Mouse (Mus musculus) midbrain, embryonic 10.5 days (tissue): ENCODE data around the gene Mgat4a. TPM values are rescaled to one million over a fixed set of nuclear protein-coding genes. Genes with fewer than 3 reads are reported as not detected.

Source experiments
- DNase-seq: peaks from one replicate; pipeline ENCODE4 v3.0.0-alpha.2; 2017; ENCODE audit warnings: low spot score
- H3K27ac ChIP-seq: fragments of 300-500 bp; sonication (generic); replicated peaks from 2 replicates; pipeline ENCODE4 v1.5.1; 2016; ENCODE audit warnings: mild to moderate bottlenecking
- H3K27me3 ChIP-seq: fragments of 300-500 bp; sonication (generic); 2 replicates; pipeline ENCODE4 v1.6.1; 2016; ENCODE audit warnings: low read depth, mild to moderate bottlenecking; ENCODE audit not compliant: poor library complexity, severe bottlenecking
- H3K36me3 ChIP-seq: fragments of 300-500 bp; sonication (generic); 2 replicates; pipeline ENCODE4 v1.6.1; 2016; ENCODE audit warnings: mild to moderate bottlenecking, moderate library complexity
- H3K4me1 ChIP-seq: fragments of 300-500 bp; sonication (generic); 2 replicates; pipeline ENCODE4 v1.6.1; 2016
- H3K4me3 ChIP-seq: fragments of 300-500 bp; sonication (generic); 2 replicates; pipeline ENCODE4 v1.5.1; 2016; ENCODE audit warnings: mild to moderate bottlenecking, moderate library complexity
- H3K9me3 ChIP-seq: fragments of 300-500 bp; sonication (generic); replicated peaks from 2 replicates; pipeline ENCODE4 v1.6.1; 2016; ENCODE audit warnings: mild to moderate bottlenecking
- whole genome bisulfite sequencing: fragments of 180-500 bp; shearing (Covaris S2); methylation state at CpG from one replicate; pipeline ENCODE4 v1.1.7; 2016; 5-methylcytosine and 5-hydroxymethylcytosine counted together
- polyA plus RNA-seq: library from polyadenylated mRNA; unstranded; fragments of >200 nt; fragmentation: Nextera tagmentation; extraction: Ambion mirVana; gene quantifications from 2 replicates; pipeline ENCODE4 v1.2.1, GENCODE M21; 2016

The Mgat4a gene
- polyA plus RNA-seq, 1 experiment from 2014 or later = 1.5 TPM

GRCm38 (mm10) chr1:37551986-37552385 lies 11.2 kb upstream of the Mgat4a start:
- no peaks in the 10 kb centered on the region for H3K4me1 ChIP-seq
- WGBS = 90% methylated on average over 7 of the region's 7 CpGs
- H3K27ac ChIP-seq = no peak overlapping the region
- no peak for DNase-seq
- H3K36me3 ChIP-seq = no peaks in the 10 kb centered on the region
- H3K4me3 ChIP-seq = no peak overlapping the region
- H3K27me3 ChIP-seq = no peaks in the 10 kb centered on the region
- H3K9me3 ChIP-seq = no peaks in the 10 kb centered on the region

- Histone ChIP-seq H3K36me3 (no peaks in the 10 kb centered on the region), H3K4me3 (no peak overlapping the region), H3K27me3 (no peaks in the 10 kb centered on the region), H3K27ac (no peak overlapping the region), H3K4me1 (no peaks in the 10 kb centered on the region), H3K9me3 (no peaks in the 10 kb centered on the region)
- DNase-seq = no peak
- WGBS = 90% methylated on average over 8 of the region's 8 CpGs
These were observed 8.7 kb upstream of the Mgat4a start for GRCm38 (mm10) chr1:37549501-37549900.

- Histone ChIP-seq H3K9me3 (no peaks in the 10 kb centered on the region), H3K36me3 (no peaks in the 10 kb centered on the region), H3K27me3 (peaks cover 17% of the 10 kb centered on the region), H3K27ac (no peak overlapping the region), H3K4me1 (peaks cover under 1% of the 10 kb centered on the region; the same call in 1 of the 2 replicates), H3K4me3 (no peak overlapping the region)
- 74% methylated on average over 11 of the region's 11 CpGs for WGBS
- DNase-seq = no peak
These were observed 5.7 kb upstream of the Mgat4a start for GRCm38 (mm10) chr1:37546398-37547051.

GRCm38 (mm10) chr1:37544251-37544650 lies 3.4 kb upstream of the Mgat4a start:
- H3K27ac ChIP-seq = no peak overlapping the region
- H3K4me1 ChIP-seq = peaks cover 11% of the 10 kb centered on the region
- no peaks in the 10 kb centered on the region for H3K9me3 ChIP-seq
- no peak for DNase-seq
- WGBS = 63% methylated on average over 9 of the region's 9 CpGs
- H3K27me3 ChIP-seq = peaks cover 35% of the 10 kb centered on the region
- H3K36me3 ChIP-seq = no peaks in the 10 kb centered on the region
- H3K4me3 ChIP-seq = no peak overlapping the region

GRCm38 (mm10) chr1:37543057-37543456 lies 2.2 kb upstream of the Mgat4a start:
- 43% methylated on average over 1 of the region's 1 CpGs for WGBS
- H3K4me1 ChIP-seq = peaks cover 11% of the 10 kb centered on the region
- DNase-seq = no peak
- H3K27me3 ChIP-seq = peaks cover 43% of the 10 kb centered on the region
- H3K9me3 ChIP-seq = no peaks in the 10 kb centered on the region
- H3K27ac ChIP-seq = no peak overlapping the region
- no peaks in the 10 kb centered on the region for H3K36me3 ChIP-seq
- H3K4me3 ChIP-seq = no peak overlapping the region

- WGBS = 4% methylated on average over 47 of the region's 47 CpGs
- Histone ChIP-seq H3K4me1 (peaks cover 11% of the 10 kb centered on the region), H3K9me3 (no peaks in the 10 kb centered on the region), H3K27ac (peak overlapping the region; percentile 86), H3K27me3 (peaks cover 43% of the 10 kb centered on the region), H3K4me3 (peak overlapping the region; percentile 84), H3K36me3 (no peaks in the 10 kb centered on the region)
- no peak for DNase-seq
These were observed 627 bp downstream of the Mgat4a start for GRCm38 (mm10) chr1:37539968-37540809.

GRCm38 (mm10) chr1:37534532-37535108 lies 6.2 kb downstream of the Mgat4a start:
- no peaks in the 10 kb centered on the region for H3K9me3 ChIP-seq
- H3K4me3 ChIP-seq = no peak overlapping the region
- no peak overlapping the region for H3K27ac ChIP-seq
- peaks cover 11% of the 10 kb centered on the region for H3K27me3 ChIP-seq
- 76% methylated on average over 5 of the region's 5 CpGs for WGBS
- H3K4me1 ChIP-seq = no peaks in the 10 kb centered on the region; the same call in 1 of the 2 replicates
- H3K36me3 ChIP-seq = no peaks in the 10 kb centered on the region
- DNase-seq = no peak

GRCm38 (mm10) chr1:37533181-37533580 lies 7.6 kb downstream of the Mgat4a start:
- no peaks in the 10 kb centered on the region for H3K9me3 ChIP-seq
- no peak overlapping the region for H3K27ac ChIP-seq
- no peaks in the 10 kb centered on the region for H3K27me3 ChIP-seq
- WGBS = 91% methylated on average over 7 of the region's 7 CpGs
- no peak overlapping the region for H3K4me3 ChIP-seq
- no peaks in the 10 kb centered on the region; the same call in 1 of the 2 replicates for H3K4me1 ChIP-seq
- DNase-seq = no peak
- no peaks in the 10 kb centered on the region for H3K36me3 ChIP-seq

GRCm38 (mm10) chr1:37532533-37532840 lies 8.3 kb downstream of the Mgat4a start:
- no peaks in the 10 kb centered on the region for H3K9me3 ChIP-seq
- H3K27me3 ChIP-seq = no peaks in the 10 kb centered on the region
- H3K4me1 ChIP-seq = no peaks in the 10 kb centered on the region; the same call in 1 of the 2 replicates
- no peaks in the 10 kb centered on the region for H3K36me3 ChIP-seq
- 92% methylated on average over 6 of the region's 6 CpGs for WGBS
- H3K4me3 ChIP-seq = no peak overlapping the region
- H3K27ac ChIP-seq = no peak overlapping the region
- no peak for DNase-seq

- WGBS = 94% methylated on average over 12 of the region's 12 CpGs
- Histone ChIP-seq H3K36me3 (no peaks in the 10 kb centered on the region), H3K27ac (no peak overlapping the region), H3K4me1 (no peaks in the 10 kb centered on the region; the same call in 1 of the 2 replicates), H3K27me3 (no peaks in the 10 kb centered on the region), H3K9me3 (no peaks in the 10 kb centered on the region), H3K4me3 (no peak overlapping the region)
- no peak for DNase-seq
These were observed 8.9 kb downstream of the Mgat4a start for GRCm38 (mm10) chr1:37531654-37532532.

- H3K4me3 ChIP-seq = no peak overlapping the region
These were observed 10.8 kb downstream of the Mgat4a start for GRCm38 (mm10) chr1:37530061-37530460.

GRCm38 (mm10) chr1:37526257-37526656 lies 14.6 kb downstream of the Mgat4a start:
- H3K9me3 ChIP-seq = no peaks in the 10 kb centered on the region
- no peak overlapping the region for H3K4me3 ChIP-seq
- H3K27me3 ChIP-seq = no peaks in the 10 kb centered on the region
- no peak overlapping the region for H3K27ac ChIP-seq
- no peaks in the 10 kb centered on the region; the same call in 1 of the 2 replicates for H3K4me1 ChIP-seq
- DNase-seq = no peak
- H3K36me3 ChIP-seq = no peaks in the 10 kb centered on the region

More at GRCm38 (mm10) chr1:37530061-37530460, 10.8 kb downstream of the Mgat4a start:
- DNase-seq = no peak
- WGBS = 90% methylated on average over 8 of the region's 8 CpGs
- H3K36me3 ChIP-seq = no peaks in the 10 kb centered on the region
- no peaks in the 10 kb centered on the region; the same call in 1 of the 2 replicates for H3K4me1 ChIP-seq
- H3K27me3 ChIP-seq = no peaks in the 10 kb centered on the region
- H3K27ac ChIP-seq = no peak overlapping the region
- H3K9me3 ChIP-seq = no peaks in the 10 kb centered on the region
